Mouse (Mus musculus): Measurements from ENCODE around the gene Arhgef40. TPM values are rescaled to one million over a fixed set of nuclear protein-coding genes. Genes with fewer than 3 reads are reported as not detected.
A peak's percentile ranks its signal among the peaks of the same experiment; 100 is the strongest.
"Not testable (repeated sequence)": the region's sequence is repeated elsewhere in the genome, so short reads cannot be mapped to it uniquely, and the experiment has no call there.

The Arhgef40 gene
- polyA plus RNA-seq, 1 experiment from 2014 or later = 95.0 TPM

GRCm38 (mm10) chr14:52021138-52021529 lies 36.6 kb downstream of the Arhgef40 start:
- H3K4me2 ChIP-seq (ENCODE audit: low read depth, low read length) = peak overlapping the region; percentile 60
- peak overlapping the region; percentile 99 for H3K27ac ChIP-seq (ENCODE audit: low read length)
- no peak overlapping the region; the same call in 1 of the 2 replicates for H3K4me3 ChIP-seq (ENCODE audit: low read length)
- no peaks in the 10 kb centered on the region for H3K36me3 ChIP-seq (ENCODE audit: control insufficient read depth, insufficient read depth, low read length)
- H3K4me1 ChIP-seq (replicated peaks; ENCODE audit: control insufficient read depth, insufficient read depth, low read length) = peaks cover 32% of the 10 kb centered on the region
- WGBS = 46% methylated on average over 4 of the region's 4 CpGs
- ATAC-seq (ENCODE audit: low read depth) = no peak
- peak overlapping the region; percentile 93 for H3K9ac ChIP-seq (ENCODE audit: low read length)
- no peaks in the 10 kb centered on the region for H3K27me3 ChIP-seq (ENCODE audit: control insufficient read depth, insufficient read depth, low read depth, low read length)
- H3K9me3 ChIP-seq (ENCODE audit: control insufficient read depth, low read length) = no peaks in the 10 kb centered on the region

- H3K4me3 ChIP-seq (ENCODE audit: low read length) = no peak overlapping the region
- peaks cover 28% of the 10 kb centered on the region for H3K4me1 ChIP-seq (replicated peaks; ENCODE audit: control insufficient read depth, insufficient read depth, low read length)
- H3K9me3 ChIP-seq (ENCODE audit: control insufficient read depth, low read length) = no peaks in the 10 kb centered on the region
- H3K27me3 ChIP-seq (ENCODE audit: control insufficient read depth, insufficient read depth, low read depth, low read length) = no peaks in the 10 kb centered on the region
- WGBS = 89% methylated on average over 8 of the region's 8 CpGs
- H3K36me3 ChIP-seq (ENCODE audit: control insufficient read depth, insufficient read depth, low read length) = no peaks in the 10 kb centered on the region
- ATAC-seq (ENCODE audit: low read depth) = no peak
- H3K9ac ChIP-seq (ENCODE audit: low read length) = no peak overlapping the region
- H3K27ac ChIP-seq (ENCODE audit: low read length) = peak overlapping the region; percentile 99
- peak overlapping the region; percentile 60; the same call in 1 of the 2 replicates for H3K4me2 ChIP-seq (ENCODE audit: low read depth, low read length)
Observed at GRCm38 (mm10) chr14:52021568-52022212, 37.2 kb downstream of the Arhgef40 start.

GRCm38 (mm10) chr14:52022244-52022708 lies 37.8 kb downstream of the Arhgef40 start:
- Histone ChIP-seq H3K27ac (ENCODE audit: low read length) (peak overlapping the region; percentile 89), H3K4me2 (ENCODE audit: low read depth, low read length) (peak overlapping the region; percentile 82), H3K36me3 (ENCODE audit: control insufficient read depth, insufficient read depth, low read length) (no peaks in the 10 kb centered on the region), H3K4me3 (ENCODE audit: low read length) (peak overlapping the region; percentile 47; the same call in 1 of the 2 replicates), H3K9ac (ENCODE audit: low read length) (peak overlapping the region; percentile 61), H3K4me1 (replicated peaks; ENCODE audit: control insufficient read depth, insufficient read depth, low read length) (peaks cover 28% of the 10 kb centered on the region), H3K9me3 (ENCODE audit: control insufficient read depth, low read length) (no peaks in the 10 kb centered on the region), H3K27me3 (ENCODE audit: control insufficient read depth, insufficient read depth, low read depth, low read length) (no peaks in the 10 kb centered on the region)
- WGBS = 65% methylated on average over 3 of the region's 3 CpGs
- no peak for ATAC-seq (ENCODE audit: low read depth)

- peak overlapping the region; percentile 47 for H3K4me3 ChIP-seq (ENCODE audit: low read length)
- H3K27ac ChIP-seq (ENCODE audit: low read length) = peak overlapping the region; percentile 89
- no peaks in the 10 kb centered on the region for H3K36me3 ChIP-seq (ENCODE audit: control insufficient read depth, insufficient read depth, low read length)
- no peaks in the 10 kb centered on the region for H3K27me3 ChIP-seq (ENCODE audit: control insufficient read depth, insufficient read depth, low read depth, low read length)
- peak overlapping the region; percentile 82 for H3K4me2 ChIP-seq (ENCODE audit: low read depth, low read length)
- no peaks in the 10 kb centered on the region for H3K9me3 ChIP-seq (ENCODE audit: control insufficient read depth, low read length)
- peak; percentile 39 for ATAC-seq (ENCODE audit: low read depth)
- WGBS = 3% methylated on average over 23 of the region's 23 CpGs
- H3K4me1 ChIP-seq (replicated peaks; ENCODE audit: control insufficient read depth, insufficient read depth, low read length) = peaks cover 28% of the 10 kb centered on the region
- peak overlapping the region; percentile 67 for H3K9ac ChIP-seq (ENCODE audit: low read length)
Observed at GRCm38 (mm10) chr14:52022709-52023459, 38.4 kb downstream of the Arhgef40 start.

- WGBS = 84% methylated on average over 2 of the region's 2 CpGs
- Histone ChIP-seq H3K27me3 (ENCODE audit: control insufficient read depth, insufficient read depth, low read depth, low read length) (no peaks in the 10 kb centered on the region), H3K4me3 (ENCODE audit: low read length) (no peak overlapping the region), H3K9me3 (ENCODE audit: control insufficient read depth, low read length) (no peaks in the 10 kb centered on the region), H3K27ac (ENCODE audit: low read length) (no peak overlapping the region), H3K4me2 (ENCODE audit: low read depth, low read length) (no peak overlapping the region), H3K4me1 (replicated peaks; ENCODE audit: control insufficient read depth, insufficient read depth, low read length) (peaks cover 21% of the 10 kb centered on the region), H3K36me3 (ENCODE audit: control insufficient read depth, insufficient read depth, low read length) (no peaks in the 10 kb centered on the region), H3K9ac (ENCODE audit: low read length) (no peak overlapping the region)
- ATAC-seq (ENCODE audit: low read depth) = no peak
Observed at GRCm38 (mm10) chr14:52024133-52024532, 39.6 kb downstream of the Arhgef40 start.

- Histone ChIP-seq H3K27me3 (ENCODE audit: control insufficient read depth, insufficient read depth, low read depth, low read length) (no peaks in the 10 kb centered on the region), H3K4me1 (replicated peaks; ENCODE audit: control insufficient read depth, insufficient read depth, low read length) (peaks cover 17% of the 10 kb centered on the region), H3K9me3 (ENCODE audit: control insufficient read depth, low read length) (no peaks in the 10 kb centered on the region), H3K9ac (ENCODE audit: low read length) (no peak overlapping the region), H3K27ac (ENCODE audit: low read length) (no peak overlapping the region), H3K36me3 (ENCODE audit: control insufficient read depth, insufficient read depth, low read length) (no peaks in the 10 kb centered on the region), H3K4me2 (ENCODE audit: low read depth, low read length) (no peak overlapping the region), H3K4me3 (ENCODE audit: low read length) (no peak overlapping the region)
- ATAC-seq (ENCODE audit: low read depth) = no peak
- 76% methylated on average over 4 of the region's 4 CpGs for WGBS
Observed at GRCm38 (mm10) chr14:52026342-52026741, 41.8 kb downstream of the Arhgef40 start.

GRCm38 (mm10) chr14:52035926-52036325 lies 51.4 kb downstream of the Arhgef40 start:
- H3K9me3 ChIP-seq (ENCODE audit: control insufficient read depth, low read length) = no peaks in the 10 kb centered on the region
- no peaks in the 10 kb centered on the region for H3K36me3 ChIP-seq (ENCODE audit: control insufficient read depth, insufficient read depth, low read length)
- H3K27me3 ChIP-seq (ENCODE audit: control insufficient read depth, insufficient read depth, low read depth, low read length) = no peaks in the 10 kb centered on the region
- no peaks in the 10 kb centered on the region for H3K4me1 ChIP-seq (replicated peaks; ENCODE audit: control insufficient read depth, insufficient read depth, low read length)
- WGBS = 60% methylated on average over 6 of the region's 6 CpGs
- H3K27ac ChIP-seq (ENCODE audit: low read length) = no peak overlapping the region
- H3K4me3 ChIP-seq (ENCODE audit: low read length) = no peak overlapping the region
- no peak overlapping the region for H3K9ac ChIP-seq (ENCODE audit: low read length)
- ATAC-seq (ENCODE audit: low read depth) = no peak
- H3K4me2 ChIP-seq (ENCODE audit: low read depth, low read length) = no peak overlapping the region

- ATAC-seq (ENCODE audit: low read depth) = no peak
- Histone ChIP-seq H3K9ac (ENCODE audit: low read length) (no peak overlapping the region), H3K36me3 (ENCODE audit: control insufficient read depth, insufficient read depth, low read length) (no peaks in the 10 kb centered on the region), H3K27me3 (ENCODE audit: control insufficient read depth, insufficient read depth, low read depth, low read length) (no peaks in the 10 kb centered on the region), H3K9me3 (ENCODE audit: control insufficient read depth, low read length) (no peaks in the 10 kb centered on the region), H3K4me3 (ENCODE audit: low read length) (no peak overlapping the region), H3K4me1 (replicated peaks; ENCODE audit: control insufficient read depth, insufficient read depth, low read length) (no peaks in the 10 kb centered on the region), H3K27ac (ENCODE audit: low read length) (no peak overlapping the region), H3K4me2 (ENCODE audit: low read depth, low read length) (no peak overlapping the region)
- 76% methylated on average over 5 of the region's 5 CpGs for WGBS
Observed at GRCm38 (mm10) chr14:52039332-52039731, 54.8 kb downstream of the Arhgef40 start.

GRCm38 (mm10) chr14:52042359-52042758 lies 57.8 kb downstream of the Arhgef40 start, which contains the start of gene Olfr221:
Olfr221 (minus strand) TSS chr14:52042459.
- not testable (repeated sequence) for H3K4me2 ChIP-seq (ENCODE audit: low read depth, low read length); H3K4me3 ChIP-seq (ENCODE audit: low read length); H3K36me3 ChIP-seq (ENCODE audit: control insufficient read depth, insufficient read depth, low read length); H3K9me3 ChIP-seq (ENCODE audit: control insufficient read depth, low read length); H3K9ac ChIP-seq (ENCODE audit: low read length); H3K27ac ChIP-seq (ENCODE audit: low read length); H3K27me3 ChIP-seq (ENCODE audit: control insufficient read depth, insufficient read depth, low read depth, low read length); H3K4me1 ChIP-seq (replicated peaks; ENCODE audit: control insufficient read depth, insufficient read depth, low read length); ATAC-seq (ENCODE audit: low read depth)
- WGBS = 54% methylated on average over 3 of the region's 3 CpGs

Measured in lung, embryonic 16.5 days (tissue).